Mouse (Mus musculus) adrenal gland, adult 10 weeks (tissue): ENCODE results near the gene C1ra. TPM values are rescaled to one million over a fixed set of nuclear protein-coding genes. Genes with fewer than 3 reads are reported as not detected.

Experiments used
- polyA plus RNA-seq: library from polyadenylated mRNA; stranded (reverse); fragments of 350-450 nt; fragmentation: Illumina TruSeq; extraction: RNeasy Lipid Tissue Mini Kit (QIAGEN cat#74804); gene quantifications from one replicate; pipeline ENCODE4 v1.2.3, GENCODE M21; 2014; ENCODE audit warnings: low read depth, low replicate concordance

C1ra gene
- 19.7 TPM for polyA plus RNA-seq

DNA sequence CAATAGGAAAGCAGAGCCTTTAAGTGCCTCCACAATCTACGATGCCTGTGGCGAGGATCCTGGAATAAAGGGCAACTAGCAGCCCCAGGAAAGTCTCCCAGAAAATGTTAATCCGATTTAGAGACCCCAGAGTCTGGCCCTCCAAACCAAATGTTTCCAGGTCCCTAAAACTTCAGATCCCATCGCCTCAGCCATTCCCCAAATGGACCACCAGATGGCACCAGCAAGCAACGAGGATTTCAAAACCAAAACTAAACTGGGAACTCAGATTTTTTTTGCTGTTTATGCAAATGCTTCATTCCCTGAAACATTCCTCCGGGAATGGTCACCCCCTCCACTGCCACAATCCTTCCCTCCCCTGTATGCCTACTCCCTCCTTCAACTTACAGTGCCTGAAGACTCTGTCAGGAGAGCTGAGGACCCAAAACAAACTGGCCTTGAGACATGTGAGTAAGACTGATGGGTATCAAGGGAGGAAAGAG, at the start of gene C1ra:
C1ra (plus strand) TSS at position 51 of the 482 bp plus-strand sequence.

GRCm38 (mm10) chr6:124464305-124465271, 47.6 kb upstream of the C1ra start, which contains the start of gene Clstn3:
Clstn3 (minus strand) TSS chr6:124464794.

GRCm38 (mm10) chr6:124492842-124493561, 19.2 kb upstream of the C1ra start, which contains the start of gene C1rl:
C1rl (plus strand) TSS chr6:124493113.

GRCm38 (mm10) chr6:124542284-124542683, 30.1 kb downstream of the C1ra start, which contains the start of gene C1s1:
C1s1 (minus strand) TSS chr6:124542359.

GRCm38 (mm10) chr6:124570026-124570425, 57.8 kb downstream of the C1ra start, which contains the start of gene C1rb:
C1rb (plus strand) TSS chr6:124570294.

Other genes with a start within 250 kb of the C1ra start
- gene Cd163, start 207.7 kb upstream of the C1ra start, polyA plus RNA-seq: 6.0 TPM
- 14.2 TPM for gene Pex5, start 97.3 kb upstream of the C1ra start, polyA plus RNA-seq
- gene Clstn3, start 47.6 kb upstream of the C1ra start, polyA plus RNA-seq: 1.3 TPM
- gene C1rl, start 19.3 kb upstream of the C1ra start, polyA plus RNA-seq: 7.9 TPM
- 62.6 TPM for gene C1s1, start 30.0 kb downstream of the C1ra start, polyA plus RNA-seq
- 0.29 TPM for gene C1rb, start 57.9 kb downstream of the C1ra start, polyA plus RNA-seq
- 0.29 TPM for gene C1s2, start 123.7 kb downstream of the C1ra start, polyA plus RNA-seq
- gene Lpcat3, start 150.6 kb downstream of the C1ra start, polyA plus RNA-seq: 56.7 TPM
- gene Emg1, start 199.8 kb downstream of the C1ra start, polyA plus RNA-seq: 16.4 TPM
- gene Phb2, start 199.9 kb downstream of the C1ra start, polyA plus RNA-seq: 35.9 TPM
- gene Ptpn6, start 226.3 kb downstream of the C1ra start, polyA plus RNA-seq: 1.5 TPM
- 4.3 TPM for gene Grcc10, start 229.0 kb downstream of the C1ra start, polyA plus RNA-seq
- gene Gm45234, start 243.6 kb downstream of the C1ra start, polyA plus RNA-seq: not detected
- 1.3 TPM for gene Atn1, start 244.1 kb downstream of the C1ra start, polyA plus RNA-seq